Mouse (Mus musculus): Measurements from ENCODE around the gene Astl.
A peak's percentile ranks its signal among the peaks of the same experiment; 100 is the strongest.
"Not testable (repeated sequence)": the region's sequence is repeated elsewhere in the genome, so short reads cannot be mapped to it uniquely, and the experiment has no call there.

The Astl gene

DNA sequence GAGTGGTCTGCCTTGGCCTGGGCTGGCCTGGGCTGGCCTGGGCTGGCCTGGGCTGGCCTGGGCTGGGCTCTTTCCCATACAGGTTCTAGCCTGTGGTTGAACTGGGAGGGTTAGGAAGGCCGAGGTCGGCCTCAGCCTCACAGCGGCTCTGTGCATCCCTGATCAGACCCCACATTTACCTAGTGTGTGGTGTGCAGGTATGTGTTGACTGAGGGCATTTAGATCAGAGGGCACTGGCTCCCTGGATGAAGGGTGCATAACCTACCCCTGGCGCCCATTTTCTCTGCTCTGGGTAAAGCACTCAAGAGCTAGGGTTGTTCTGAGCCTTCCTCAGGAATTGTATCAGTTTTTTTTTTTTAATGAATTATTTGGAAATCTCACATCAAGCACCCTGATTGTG is at the start of gene Astl:
TSS of gene Astl (plus strand) at position 224 of the 400 bp plus-strand sequence.
- DNase-seq, result peak in 1 of 2 experiments; percentile 37

DNA sequence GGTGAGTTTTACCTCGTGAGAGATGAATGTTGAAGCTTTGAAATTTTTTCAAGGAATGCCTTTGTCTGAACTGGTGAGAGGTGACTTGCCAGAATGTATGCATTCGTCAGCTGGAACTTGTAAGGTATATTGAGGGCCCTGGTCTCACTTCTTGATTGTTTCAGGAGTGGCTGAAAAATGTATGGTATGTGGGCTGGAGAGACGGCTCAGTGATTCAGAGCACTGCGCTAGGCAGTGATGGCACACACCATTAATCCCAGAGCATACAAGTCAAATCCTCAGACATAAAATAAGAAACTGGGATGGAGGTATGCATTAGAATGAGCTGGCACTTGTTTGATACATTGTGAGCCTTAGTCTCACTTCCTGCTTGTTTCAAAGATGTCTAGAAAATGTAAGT is 46.2 kb upstream of the Astl start:
- no peak for DNase-seq

DNA sequence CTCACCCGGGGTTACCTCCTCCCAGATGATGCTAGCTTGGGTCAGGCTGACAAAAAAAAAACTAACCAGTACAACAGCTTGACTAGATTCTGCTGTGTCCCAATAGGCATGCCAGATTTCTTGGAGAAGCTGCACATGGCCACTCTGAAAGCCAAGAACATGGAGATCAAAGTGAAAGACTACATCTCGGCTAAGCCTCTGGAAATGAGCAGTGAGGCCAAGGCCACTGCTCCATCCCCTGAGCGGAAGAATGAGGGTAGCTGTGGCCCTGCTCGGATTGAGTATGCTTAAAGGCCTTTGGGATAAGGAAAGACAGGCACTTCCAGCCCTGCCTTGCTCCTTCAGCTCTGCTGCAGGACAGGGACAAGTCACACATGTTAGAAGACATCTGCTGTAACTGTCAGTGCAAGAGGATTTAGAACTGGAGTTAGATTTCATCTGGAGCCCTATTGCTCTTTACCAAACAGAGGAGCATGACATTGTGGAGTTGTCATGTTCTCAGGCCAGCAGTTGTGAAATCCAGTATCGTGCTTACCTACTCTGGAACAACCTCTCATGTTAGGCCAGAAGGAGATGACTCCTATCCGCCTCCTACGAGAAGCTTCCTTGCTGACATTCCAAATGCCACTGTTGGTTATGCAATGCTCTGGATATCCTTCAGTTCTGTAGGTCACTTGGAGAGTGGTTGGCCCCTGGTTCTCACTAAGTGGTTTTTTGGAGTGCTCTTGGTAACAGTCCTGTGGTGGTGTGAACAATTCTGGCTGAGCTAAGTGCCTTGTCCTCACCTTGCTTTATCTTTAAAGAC is 41.2 kb upstream of the Astl start:
- no peak for DNase-seq

DNA sequence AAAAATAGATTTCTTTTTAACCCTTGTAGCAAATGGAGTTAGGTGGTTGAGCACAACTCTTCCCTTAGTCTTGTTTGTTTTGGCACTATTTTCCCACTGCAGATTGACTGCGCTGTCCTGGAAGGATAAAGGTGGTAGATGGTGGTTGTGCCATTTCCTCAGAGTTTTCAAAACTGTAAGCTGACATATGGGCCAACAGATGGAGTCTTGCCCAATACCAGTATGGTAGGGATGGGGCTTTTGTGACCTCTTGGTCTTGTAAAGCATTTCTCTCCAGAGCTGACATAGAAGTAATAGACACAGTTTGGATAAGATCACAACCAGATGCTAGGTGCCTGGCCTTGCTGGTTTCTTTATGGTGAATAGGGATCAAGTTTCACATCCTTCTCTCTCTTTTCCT is 40.4 kb upstream of the Astl start:
- no peak for DNase-seq

DNA sequence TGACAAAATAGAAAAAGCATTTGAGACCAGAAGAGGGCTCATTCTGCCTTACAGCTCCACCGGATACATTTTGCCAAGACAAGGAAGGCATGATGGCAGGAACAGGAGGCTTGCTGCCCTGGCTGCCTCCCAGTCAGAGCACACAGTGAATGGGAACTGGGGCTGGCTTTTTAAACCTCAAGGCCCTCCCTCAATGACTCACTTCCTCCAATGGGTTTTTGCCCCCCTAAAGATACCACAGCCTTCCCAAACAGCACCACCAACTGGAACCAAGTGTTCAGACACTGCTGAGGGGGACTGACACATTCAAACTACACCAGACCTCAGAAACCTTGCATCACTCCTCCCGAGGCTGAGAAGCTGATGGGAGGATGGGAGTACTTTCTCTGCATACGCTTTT is 37.7 kb upstream of the Astl start:
- no peak for DNase-seq

DNA sequence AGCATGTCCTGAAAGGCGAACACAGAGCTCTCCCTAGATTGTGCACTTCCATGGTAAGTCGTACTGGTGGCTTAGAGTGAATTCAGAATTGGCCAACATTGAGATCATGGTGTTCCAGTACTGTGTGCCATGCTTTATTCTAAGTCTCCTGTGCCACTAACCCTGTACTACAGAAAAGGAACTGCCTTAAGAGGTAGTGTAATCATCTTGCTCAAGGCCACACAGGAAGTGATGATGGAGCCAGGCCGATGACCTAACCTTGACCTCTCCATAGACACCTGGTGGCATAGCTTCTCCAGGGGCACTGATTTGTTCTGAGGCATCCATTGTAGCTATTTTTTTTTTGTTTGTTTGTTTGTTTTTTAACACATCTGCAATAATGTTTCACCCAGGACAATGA is 36.6 kb upstream of the Astl start:
- no peak for DNase-seq

DNA sequence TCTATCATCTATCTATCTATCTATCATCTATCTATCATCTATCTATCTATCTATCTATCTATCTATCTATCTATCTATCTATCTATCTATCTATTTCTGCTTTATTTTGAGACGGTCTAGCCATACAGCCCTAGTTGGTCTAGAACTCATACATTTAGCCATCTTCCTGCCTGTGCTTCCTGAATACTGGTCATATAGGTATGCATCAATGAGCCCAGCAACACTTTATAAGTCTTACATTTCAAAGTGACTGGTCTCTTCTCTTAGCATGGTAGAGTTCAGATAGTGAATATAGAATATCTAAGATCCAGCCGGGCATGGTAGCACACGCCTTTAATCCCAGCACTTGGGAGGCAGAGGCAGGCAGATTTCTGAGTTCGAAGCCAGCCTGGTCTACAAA is 34.2 kb upstream of the Astl start:
- not testable (repeated sequence) for DNase-seq

DNA sequence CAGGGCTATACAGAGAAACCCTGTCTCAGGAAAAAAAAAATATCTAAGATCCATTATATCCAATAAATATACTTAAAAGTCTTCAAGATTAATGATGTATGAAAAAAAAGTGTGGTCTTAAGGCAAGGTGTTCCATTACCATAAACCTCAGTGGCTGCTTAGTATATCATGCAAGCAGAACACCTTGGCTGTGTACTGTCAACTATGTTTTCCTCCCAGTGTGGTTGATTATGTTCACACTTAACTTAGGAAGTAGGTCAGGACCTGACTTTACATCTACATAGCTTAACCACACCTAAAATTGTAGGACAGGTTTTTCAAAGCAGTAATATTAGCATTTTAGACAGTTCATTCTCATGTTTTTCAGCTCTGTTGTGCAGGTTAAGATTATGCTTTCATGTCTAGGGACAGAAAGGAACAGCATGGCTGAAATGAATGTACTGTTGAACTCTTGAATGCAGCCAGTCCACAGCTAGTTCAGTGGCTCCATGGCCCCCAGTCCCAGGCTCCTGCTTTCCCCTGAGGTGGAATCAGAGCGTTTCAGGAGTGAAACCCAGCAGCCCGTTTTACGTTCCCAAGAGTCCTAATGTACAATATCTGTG is 33.7 kb upstream of the Astl start:
- no peak for DNase-seq

DNA sequence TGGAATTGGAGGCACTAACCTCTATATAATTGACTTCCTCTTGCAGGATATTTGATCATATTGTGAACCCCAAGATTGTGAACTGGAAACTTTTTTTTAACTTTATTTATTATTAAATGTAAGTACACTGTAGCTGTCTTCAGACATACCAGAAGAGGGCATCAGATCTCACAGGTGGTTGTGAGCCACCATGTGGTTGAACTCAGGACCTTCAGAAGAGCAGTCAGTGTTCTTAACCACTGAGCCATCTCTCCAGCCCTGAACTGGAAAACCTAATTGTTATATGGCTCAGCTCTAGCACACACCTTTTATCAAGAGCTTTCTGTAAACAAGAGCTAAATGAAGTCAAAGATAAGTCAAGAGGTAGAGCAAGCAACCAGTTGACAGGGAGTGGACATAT is 32.3 kb upstream of the Astl start:
- no peak for DNase-seq

DNA sequence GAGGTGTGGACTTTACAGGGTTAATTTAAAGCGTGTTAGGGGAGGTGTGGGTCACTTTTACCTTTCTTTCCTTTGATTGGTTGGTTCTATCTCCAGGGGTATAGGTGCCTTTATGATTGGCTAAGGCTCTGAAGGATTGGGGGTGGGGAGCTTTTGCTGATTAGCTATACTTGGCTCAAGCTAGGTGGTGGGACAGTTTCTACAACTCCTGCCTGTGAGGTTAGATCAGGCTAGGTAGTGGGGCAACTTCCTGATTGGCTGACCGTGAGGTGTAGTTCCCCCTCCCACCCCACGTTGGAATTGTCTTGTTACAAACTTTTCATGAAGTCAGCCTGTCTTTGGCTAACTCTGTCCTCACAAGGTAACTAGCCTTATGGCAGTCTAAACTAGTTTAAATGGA is 31.3 kb upstream of the Astl start:
- DNase-seq, result no peak

DNA sequence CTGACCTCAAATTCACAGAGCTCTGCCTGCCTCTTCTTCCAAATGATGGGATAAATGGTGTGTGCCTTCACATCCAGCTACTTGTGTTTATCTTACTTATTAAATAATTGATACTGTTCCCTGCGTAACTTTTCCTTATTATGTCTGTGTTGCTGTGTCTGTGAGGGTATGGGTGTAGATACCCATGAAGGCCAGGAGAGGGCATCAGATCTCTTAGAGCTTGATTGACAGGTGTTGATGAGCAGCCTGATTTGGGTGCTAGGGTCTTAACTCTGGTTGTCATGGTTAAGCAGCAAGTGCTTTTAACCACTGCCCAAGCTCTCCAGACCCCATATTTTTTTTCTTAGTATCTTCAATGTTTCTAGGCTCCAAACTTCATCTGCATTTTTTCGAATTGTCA is 29.8 kb upstream of the Astl start:
- no peak for DNase-seq

DNA sequence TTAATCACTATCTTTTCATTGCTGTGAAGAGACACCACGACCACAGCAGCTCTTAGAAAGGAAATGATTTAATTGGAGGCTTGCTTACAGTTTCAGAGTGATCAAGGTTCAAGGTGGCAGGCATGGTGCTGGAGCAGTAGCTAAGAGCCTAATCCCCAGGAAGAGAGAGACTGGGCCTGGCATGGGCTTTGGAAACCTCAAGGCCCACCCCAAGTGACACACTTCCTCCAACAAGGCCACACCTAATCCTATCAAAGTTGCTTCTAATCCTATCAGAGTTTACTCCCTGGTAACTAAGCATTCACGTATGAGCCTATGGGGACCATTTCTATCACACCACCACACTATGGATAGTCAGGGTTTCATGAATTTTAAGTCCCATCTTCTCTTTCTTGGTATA is 28.2 kb upstream of the Astl start:
- DNase-seq, result no peak

DNA sequence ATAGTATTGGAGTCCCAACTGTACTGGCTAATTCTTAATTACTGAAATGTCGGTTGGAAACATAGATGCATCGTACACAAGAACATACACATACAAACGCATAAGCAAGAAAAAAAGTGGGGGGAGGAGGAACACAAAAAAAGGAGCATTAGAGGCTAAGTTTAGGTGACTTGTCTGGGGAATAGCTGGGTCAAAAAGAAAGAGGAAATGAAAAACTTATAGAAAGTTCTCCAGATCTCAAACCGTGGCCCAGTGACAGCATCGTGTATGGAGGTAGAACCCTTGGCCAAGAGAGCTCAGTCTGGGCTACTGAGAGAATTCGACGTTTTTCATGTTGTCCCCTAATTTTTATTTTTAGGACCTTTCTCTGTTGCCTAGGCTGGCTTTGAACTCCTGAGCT is 27.8 kb upstream of the Astl start:
- DNase-seq, result no peak

DNA sequence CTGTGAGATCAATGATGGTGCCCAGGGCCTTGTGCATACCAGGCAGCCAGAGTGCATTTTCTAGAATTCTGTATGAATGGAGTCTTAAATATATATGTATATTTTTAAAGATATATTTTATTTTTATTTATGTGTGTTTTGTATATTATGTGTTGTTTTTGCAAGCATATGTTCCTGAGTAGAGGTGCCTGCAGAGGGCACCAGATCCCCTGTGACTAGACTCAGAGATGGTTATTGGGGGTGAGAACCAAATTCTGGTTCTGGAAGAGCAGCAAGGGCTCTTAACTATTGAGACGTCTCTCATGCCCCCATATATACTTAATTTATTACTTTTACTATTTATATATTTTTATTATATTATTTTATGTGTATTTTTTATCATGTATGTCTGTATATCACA is 27.2 kb upstream of the Astl start:
- no peak for DNase-seq

DNA sequence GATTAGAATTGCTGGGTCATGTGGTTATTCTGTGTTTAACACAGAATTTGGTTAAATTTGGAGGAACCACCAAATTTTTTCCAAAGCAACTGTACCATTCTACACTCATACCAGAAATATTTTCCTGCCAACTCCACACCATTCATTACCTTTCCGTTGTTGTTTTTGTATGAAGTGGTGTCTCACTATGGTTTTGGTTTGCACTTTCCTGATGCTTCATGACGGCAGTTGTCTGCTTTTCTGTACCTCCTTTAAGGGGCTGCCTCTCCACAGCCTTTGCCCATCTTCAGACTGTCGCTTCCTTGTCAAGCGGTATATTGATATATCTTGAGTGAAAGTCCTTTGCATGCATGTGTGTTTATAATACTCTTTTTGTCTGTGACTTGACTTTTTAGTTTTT is 25.6 kb upstream of the Astl start:
- no peak for DNase-seq

DNA sequence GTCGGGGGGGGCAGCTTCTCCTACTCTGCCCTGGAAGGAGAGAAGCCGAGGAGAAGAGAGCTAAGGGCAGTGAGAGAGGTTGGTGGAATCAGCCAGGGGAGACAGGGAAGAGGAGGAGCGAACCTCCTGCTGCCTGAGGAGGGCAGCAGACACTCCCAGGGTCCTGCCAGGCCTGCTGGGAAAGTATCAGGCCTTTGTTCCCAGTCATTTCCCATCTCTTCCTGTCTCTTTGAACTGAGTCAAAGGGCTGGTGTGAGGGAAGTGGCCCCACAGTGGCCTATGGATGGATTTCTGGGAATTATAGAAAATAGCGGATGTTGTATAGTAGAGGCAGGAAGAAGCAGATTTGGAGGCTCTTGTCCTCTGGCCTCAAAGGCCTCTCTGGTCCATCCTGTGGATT is 24.6 kb upstream of the Astl start:
- peak in 1 of 2 experiments; percentile 51 for DNase-seq

DNA sequence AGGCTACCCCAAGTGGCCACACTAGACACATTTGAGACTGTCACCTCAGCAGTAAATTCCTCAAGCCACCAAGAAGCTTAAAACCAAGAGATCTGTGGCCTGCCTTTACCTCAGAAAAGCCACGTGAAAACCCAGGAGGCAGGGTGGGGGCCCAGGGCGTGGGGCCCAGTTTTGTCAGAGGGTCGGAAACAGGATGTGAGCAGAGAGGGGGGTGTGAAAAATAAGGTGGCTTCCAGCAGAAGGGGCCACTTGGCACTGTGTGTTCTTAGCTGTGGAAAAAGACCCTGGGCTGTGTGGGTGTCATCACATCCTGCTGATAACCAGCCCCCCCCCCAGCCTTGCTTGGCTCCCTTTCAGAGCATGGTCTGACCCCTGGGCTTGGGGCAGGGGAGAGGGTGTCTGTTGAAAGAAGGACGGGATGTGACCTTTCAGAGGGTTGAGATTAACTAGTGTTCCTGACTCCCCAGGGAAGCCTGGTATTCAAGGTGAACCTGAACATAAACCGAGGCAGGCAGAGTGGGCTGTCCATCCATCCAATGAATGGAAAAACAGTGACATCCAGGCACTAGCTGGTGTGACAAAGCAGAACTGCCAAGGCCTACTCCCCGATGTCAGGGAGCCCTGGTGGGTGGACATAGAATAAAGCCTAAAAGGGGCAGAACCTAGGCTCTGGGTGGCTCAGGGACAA is 23.8 kb upstream of the Astl start:
- DNase-seq, result peak; percentile 81 to 89

DNA sequence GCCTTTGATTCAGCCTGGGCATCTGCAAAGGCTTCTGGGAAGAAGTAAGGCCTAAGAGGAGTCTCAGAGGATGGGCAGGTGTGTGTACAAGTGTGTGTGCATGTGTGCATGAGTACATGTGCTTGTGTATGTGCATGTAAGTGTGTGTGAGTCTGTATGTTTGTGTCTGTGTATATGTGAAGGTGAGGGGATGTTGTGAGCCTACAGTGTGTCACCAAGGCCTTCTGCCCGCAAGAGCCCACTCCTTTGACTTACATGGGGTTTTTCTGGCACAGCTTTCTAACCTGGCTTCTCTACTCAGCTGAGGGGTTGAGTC is 23.3 kb upstream of the Astl start:
- no peak for DNase-seq

DNA sequence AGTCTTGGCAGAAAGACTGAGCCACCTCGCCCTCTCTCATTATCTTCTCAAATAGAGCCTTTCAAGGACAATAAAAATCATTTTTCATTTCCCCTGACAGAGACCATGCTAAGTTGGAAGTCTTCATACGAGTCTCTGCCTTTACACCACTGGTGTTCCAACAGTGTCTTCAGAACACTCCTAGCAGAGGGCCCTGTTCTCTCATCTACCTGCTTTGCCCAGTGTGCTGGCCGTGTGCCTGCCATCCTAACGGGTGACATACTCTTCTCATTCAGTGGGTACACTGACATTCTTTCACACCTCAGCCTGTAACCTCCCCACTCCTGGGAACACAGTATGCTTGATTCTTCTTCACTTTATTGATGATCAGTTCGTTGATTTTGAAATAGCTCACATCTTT is 22.0 kb upstream of the Astl start:
- no peak for DNase-seq

DNA sequence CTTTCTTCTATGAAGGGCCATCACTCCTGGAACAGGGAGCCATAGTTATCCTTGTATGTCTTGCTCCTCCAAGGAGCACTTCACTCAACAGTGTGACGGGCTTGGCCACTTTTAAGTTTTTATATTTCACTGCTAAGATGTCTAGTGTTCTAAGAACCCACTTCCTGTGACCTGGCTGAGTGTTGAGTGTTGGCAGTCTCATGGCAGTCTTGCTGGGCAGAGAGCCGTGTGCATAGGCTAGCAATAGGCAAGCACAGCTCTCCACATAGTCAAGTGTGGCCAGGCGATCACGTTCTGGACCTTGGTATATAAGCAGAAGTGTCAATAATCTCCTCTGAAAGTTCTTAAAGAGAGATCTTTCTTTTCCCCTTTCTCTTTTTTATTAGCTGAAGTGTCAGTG is 20.3 kb upstream of the Astl start:
- peak in 1 of 2 experiments; percentile 40 for DNase-seq

DNA sequence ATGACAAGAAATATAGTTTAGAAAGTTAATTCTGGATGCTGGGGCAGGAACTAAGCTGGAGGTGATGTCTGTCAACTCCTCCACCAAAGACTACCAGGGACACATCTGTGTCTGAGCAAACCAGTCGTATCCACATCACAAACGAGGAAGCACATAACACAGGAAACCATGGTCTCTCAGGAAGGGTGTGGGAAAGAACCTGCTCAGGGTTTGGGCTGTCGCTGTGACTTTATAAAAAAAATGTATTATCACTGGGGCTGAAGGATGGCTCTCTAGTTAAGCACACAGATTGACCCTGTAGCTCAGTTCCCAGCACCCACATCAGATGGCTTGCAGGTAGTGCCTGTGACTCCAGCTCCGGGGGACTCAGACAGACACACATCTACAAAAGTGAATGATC is 19.4 kb upstream of the Astl start:
- peak in 1 of 2 experiments; percentile 36 for DNase-seq

DNA sequence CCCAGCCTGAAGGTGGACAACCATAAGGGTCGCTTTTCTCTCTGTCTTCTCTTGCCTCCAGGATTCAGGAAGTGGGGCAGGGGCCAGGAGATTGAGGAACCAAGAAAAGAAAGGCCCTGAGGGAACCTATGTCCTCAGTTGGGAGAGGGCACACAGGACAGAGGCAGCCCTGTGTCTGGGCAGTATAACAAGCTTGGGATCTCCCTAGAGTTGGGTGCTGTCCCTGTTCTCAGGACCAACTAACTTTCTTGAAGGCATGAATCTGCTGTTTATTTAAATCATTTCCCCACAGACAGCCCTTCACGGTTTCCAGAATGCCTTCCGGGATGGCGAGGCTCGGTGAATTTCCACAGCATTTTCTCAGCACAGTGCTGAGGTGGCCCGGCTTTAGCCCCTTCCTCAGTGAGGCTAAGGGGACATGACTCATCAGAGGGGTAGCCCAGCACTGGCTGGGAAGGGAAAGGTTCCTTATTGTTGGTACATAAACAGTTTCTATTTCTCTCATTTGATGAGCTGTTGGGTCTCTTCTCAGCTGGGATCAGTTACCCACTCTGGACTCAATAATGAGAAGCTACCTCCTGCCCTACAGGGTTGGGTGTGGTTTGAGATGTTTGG is 15.7 kb upstream of the Astl start:
- DNase-seq, result peak; percentile 2 to 4

DNA sequence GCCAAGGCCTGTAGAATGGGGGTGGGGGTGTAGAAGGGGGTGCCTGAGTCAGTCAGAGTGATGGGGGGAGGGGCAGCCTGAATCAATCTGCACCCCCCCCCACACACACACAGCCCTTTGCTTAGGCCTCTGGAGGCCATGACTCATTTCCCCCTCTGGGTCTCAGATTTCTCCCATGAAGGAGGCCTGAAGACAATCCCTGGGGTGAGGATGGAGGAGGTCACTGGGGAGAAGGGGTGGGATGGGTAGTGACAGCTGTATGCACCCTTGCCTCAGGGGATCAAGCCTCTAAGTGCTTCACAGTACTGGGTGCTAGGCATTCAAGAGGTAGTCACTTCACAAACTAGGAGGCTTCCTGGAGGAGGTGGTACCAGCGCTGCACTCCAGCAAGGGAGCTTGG is 14.8 kb upstream of the Astl start:
- peak in 1 of 2 experiments; percentile 9 for DNase-seq

DNA sequence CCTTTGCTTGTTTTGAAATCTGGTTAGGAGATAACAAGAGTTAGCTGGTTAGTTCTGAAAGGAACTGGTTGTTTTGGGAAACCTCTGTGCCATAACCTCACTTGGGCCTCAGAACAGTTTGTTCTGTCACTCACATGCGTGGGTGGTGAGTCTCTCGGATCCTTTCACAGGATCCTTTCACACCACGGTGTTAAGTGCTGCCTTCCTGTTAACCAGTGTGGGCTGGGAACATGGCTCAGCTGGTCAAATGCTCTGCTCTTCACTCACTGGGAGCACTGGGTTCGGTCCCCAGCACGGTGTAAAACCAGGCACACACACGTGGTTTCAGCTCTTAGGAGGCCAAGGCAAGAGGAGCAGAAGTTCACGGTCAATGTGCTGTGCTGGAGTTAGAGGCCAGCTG is 14.0 kb upstream of the Astl start:
- DNase-seq, result no peak
